Mouse (Mus musculus): ENCODE measurements at regions not wholly inside any gene's neighbourhood (a gene's known extent, or its start where the extent isn't known, plus 50 kb on each side); places are given as distances from the start of the nearest gene placed in this dataset.

DNA sequence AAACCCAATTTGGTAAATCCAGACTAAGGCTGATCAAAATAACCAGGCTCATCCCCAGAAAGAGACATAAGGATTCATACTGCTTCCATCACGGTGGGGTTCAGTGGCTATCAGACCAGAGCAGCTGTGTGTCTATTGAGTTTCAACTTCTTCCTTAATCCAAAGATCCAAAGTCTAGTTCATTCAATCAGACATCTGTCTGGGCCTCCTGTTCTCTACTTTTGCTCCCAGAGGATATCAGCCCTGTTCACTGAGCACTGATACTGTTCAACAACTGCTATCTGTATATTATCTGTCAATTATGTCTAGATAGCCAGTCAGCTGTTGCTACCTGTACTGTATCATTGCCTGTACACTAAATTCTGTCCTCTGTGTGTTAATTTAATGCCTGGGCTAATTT, 179.0 kb downstream of the Lrrn1 start:
- TF ChIP-seq MEF2A (IDR thresholded peaks at IDR 0.05; ENCODE audit: borderline replicate concordance, low read depth, low read length) (no peak), CTCF (conservative IDR thresholded peaks at IDR 0.05 in 1 of 2, IDR thresholded peaks at IDR 0.05 in 1 of 2; ENCODE audit: low read depth in 2 of 2, low read length in 2 of 2) (no peak), GABPA (IDR thresholded peaks at IDR 0.05; ENCODE audit: insufficient replicate concordance, low read depth, low read length) (no peak), POLR2A (IDR thresholded peaks at IDR 0.05; ENCODE audit: low read depth, low read length) (no peak), TCF12 (IDR thresholded peaks at IDR 0.05; ENCODE audit: low read depth, low read length) (no peak), ZNF384 (IDR thresholded peaks at IDR 0.05; ENCODE audit: low read depth, low read length) (no peak), ETS1 (conservative IDR thresholded peaks at IDR 0.05; ENCODE audit: low read depth, low read length) (no peak), USF1 (IDR thresholded peaks at IDR 0.05; ENCODE audit: low read depth, low read length) (no peak), SIN3A (IDR thresholded peaks at IDR 0.05; ENCODE audit: low read length) (no peak), EP300 (IDR thresholded peaks at IDR 0.05; ENCODE audit: low read length) (no peak), CHD1 (IDR thresholded peaks at IDR 0.05; ENCODE audit: low read depth, low read length) (no peak), MAX (IDR thresholded peaks at IDR 0.05; ENCODE audit: low read length) (no peak), BHLHE40 (IDR thresholded peaks at IDR 0.05; ENCODE audit: low read depth, low read length) (no peak)
